Mouse (Mus musculus): ENCODE data around the gene Slc3a1.

The Slc3a1 gene

GRCm38 (mm10) chr17:85090120-85091099, 62.2 kb downstream of the Slc3a1 start, which contains the start of the genes Prepl and Camkmt:
Gene Prepl, minus strand, starts transcription at chr17:85090241.
Gene Camkmt, plus strand, starts transcription at chr17:85090552.
- DNase-seq = peak; percentile 98

- DNase-seq = no peak
These were observed 63.6 kb downstream of the Slc3a1 start for GRCm38 (mm10) chr17:85091762-85092161.

- no peak for DNase-seq
These were observed 68.2 kb downstream of the Slc3a1 start for GRCm38 (mm10) chr17:85096396-85096795.

GRCm38 (mm10) chr17:85098677-85099323, 70.6 kb downstream of the Slc3a1 start:
- DNase-seq = no peak

- DNase-seq = no peak
These were observed 72.1 kb downstream of the Slc3a1 start for GRCm38 (mm10) chr17:85100232-85100631.

- DNase-seq = no peak
These were observed 73.6 kb downstream of the Slc3a1 start for GRCm38 (mm10) chr17:85101751-85102150.

- DNase-seq = no peak
These were observed 75.1 kb downstream of the Slc3a1 start for GRCm38 (mm10) chr17:85103310-85103709.

- no peak for DNase-seq
These were observed 82.5 kb downstream of the Slc3a1 start for GRCm38 (mm10) chr17:85110640-85111039.

GRCm38 (mm10) chr17:85113441-85113840, 85.3 kb downstream of the Slc3a1 start:
- no peak for DNase-seq
